Mouse (Mus musculus) CH12.LX (cell line): ENCODE measurements around the gene Il6ra. TPM values are rescaled to one million over a fixed set of nuclear protein-coding genes. Genes with fewer than 3 reads are reported as not detected.

ENCODE experiments used
- DNase-seq: peaks from one replicate; pipeline ENCODE4 v3.0.0-alpha.2; 2013; ENCODE audit errors: extremely low read depth
- H3K27ac ChIP-seq: 2 replicates; pipeline ENCODE4 v1.5.1; 2012; ENCODE audit warnings: low read depth, mild to moderate bottlenecking, control low read depth, moderate library complexity; ENCODE audit not compliant: insufficient read depth
- H3K27me3 ChIP-seq: replicated peaks from 2 replicates; pipeline ENCODE3; 2012; ENCODE audit warnings: inconsistent platforms
- H3K36me3 ChIP-seq, 2 experiments: replicated peaks in 1 of 2; 2 replicates each; pipeline versions ENCODE3 to v1.6.1; 2012; ENCODE audit warnings: inconsistent platforms in 1 of 2, low read length in 1 of 2, mild to moderate bottlenecking in 1 of 2, mixed read lengths in 1 of 2, moderate library complexity in 1 of 2; ENCODE audit not compliant: control insufficient read depth in 1 of 2, insufficient read depth in 1 of 2
- H3K4me1 ChIP-seq, 2 experiments: 2 replicates each; pipeline ENCODE4 v1.6.1; 2012; ENCODE audit warnings: inconsistent platforms in 1 of 2, moderate library complexity in 1 of 2; ENCODE audit not compliant: insufficient read depth in 2 of 2, control insufficient read depth in 1 of 2
- H3K4me2 ChIP-seq: 2 replicates; pipeline ENCODE4 v1.6.1; 2012; ENCODE audit warnings: low read depth, mild to moderate bottlenecking, control low read depth; ENCODE audit not compliant: poor library complexity, insufficient read depth, severe bottlenecking
- H3K4me3 ChIP-seq, 3 experiments: fragments of 150-350 bp in 1 of 3; sonication (generic) in 1 of 3; replicated peaks in 1 of 3; 2 replicates each; pipeline versions ENCODE3 to v1.5.1; 2011 to 2012; ENCODE audit warnings: low read depth in 2 of 3, low read length in 2 of 3, mild to moderate bottlenecking in 2 of 3, moderate library complexity in 2 of 3, control low read depth in 1 of 3, improper control_type of control experiment in 1 of 3, inconsistent platforms in 1 of 3, mixed read lengths in 1 of 3; ENCODE audit not compliant: poor library complexity in 1 of 3
- H3K79me2 ChIP-seq: replicated peaks from 2 replicates; pipeline ENCODE4 v1.6.1; 2012; ENCODE audit warnings: mild to moderate bottlenecking, moderate library complexity; ENCODE audit not compliant: control insufficient read depth, poor library complexity, insufficient read depth, severe bottlenecking; ENCODE audit errors: extremely low read depth
- H3K9ac ChIP-seq: 2 replicates; pipeline ENCODE4 v1.6.1; 2012; ENCODE audit warnings: low read depth, mild to moderate bottlenecking, control low read depth, moderate library complexity; ENCODE audit not compliant: insufficient read depth
- H3K9me3 ChIP-seq: replicated peaks from 2 replicates; pipeline ENCODE3; 2012; ENCODE audit warnings: low read length, inconsistent platforms, mixed read lengths
- CTCF ChIP-seq, 2 experiments: IDR thresholded peaks in 1 of 2; conservative IDR thresholded peaks in 1 of 2; 2 replicates each; pipeline ENCODE4 v1.5.1; 2011 to 2012; ENCODE audit warnings: low read depth in 2 of 2, low read length in 2 of 2, improper control_type of control experiment in 1 of 2, inconsistent platforms in 1 of 2, mild to moderate bottlenecking in 1 of 2, moderate library complexity in 1 of 2
- JUN ChIP-seq: IDR thresholded peaks from 2 replicates; pipeline ENCODE4 v1.6.1; 2011; ENCODE audit warnings: low read depth, mild to moderate bottlenecking, low read length, improper control_type of control experiment, moderate library complexity; ENCODE audit not compliant: insufficient read depth
- JUND ChIP-seq: conservative IDR thresholded peaks from 2 replicates; pipeline ENCODE4 v1.6.1; 2011; ENCODE audit warnings: low read depth, low read length, improper control_type of control experiment
- MAX ChIP-seq: IDR thresholded peaks from 2 replicates; pipeline ENCODE4 v1.6.1; 2011; ENCODE audit warnings: low read length, improper control_type of control experiment
- MAZ ChIP-seq: IDR thresholded peaks from 2 replicates; pipeline ENCODE4 v1.6.1; 2012; ENCODE audit warnings: low read depth, mild to moderate bottlenecking, inconsistent platforms, low read length, improper control_type of control experiment, moderate library complexity
- MEF2A ChIP-seq: IDR thresholded peaks from 2 replicates; pipeline ENCODE4 v1.6.1; 2014; ENCODE audit warnings: low read depth, mild to moderate bottlenecking, inconsistent platforms, low read length, improper control_type of control experiment, borderline replicate concordance
- NELFE ChIP-seq: IDR thresholded peaks from 2 replicates; pipeline ENCODE4 v1.6.1; 2011; ENCODE audit warnings: low read depth, low read length, improper control_type of control experiment
- RAD21 ChIP-seq: IDR thresholded peaks from 2 replicates; pipeline ENCODE4 v1.6.1; 2011; ENCODE audit warnings: low read depth, mild to moderate bottlenecking, low read length, improper control_type of control experiment, moderate library complexity
- UBTF ChIP-seq: IDR thresholded peaks from 2 replicates; pipeline ENCODE4 v1.6.1; 2012; ENCODE audit warnings: low read depth, mild to moderate bottlenecking, inconsistent platforms, low read length, improper control_type of control experiment, moderate library complexity
- dilution Hi-C: fragments of 300-500 bp; cut with MboI; formaldehyde crosslinking; loops from 2 replicates; pipeline ENCODE4 v1.14.3; 2020; ENCODE audit warnings: low sequenced_read_pairs; ENCODE audit not compliant: extremely low pct_unique_long_range_greater_than_20kb, extremely low pct_ligation_motif_present
- in situ Hi-C: fragments of 300-500 bp; cut with MboI; formaldehyde crosslinking; loops from 3 replicates; pipeline ENCODE4 v1.14.3; 2019; ENCODE audit warnings: low sequenced_read_pairs, low pct_ligation_motif_present, low pct_unique_long_range_greater_than_20kb, mixed read lengths
- polyA plus RNA-seq: library from polyadenylated mRNA; unstranded; fragments of >175 nt; gene quantifications from 2 replicates; pipeline ENCODE4 v1.2.1, GENCODE M21; 2012; ENCODE audit warnings: low read depth; ENCODE audit not compliant: insufficient read length
- total RNA-seq, 2 experiments: library from RNA; depleted of rRNA; stranded (reverse); fragments of 300-350 nt in 1 of 2; fragments of >200 nt in 1 of 2; gene quantifications; 2 replicates each; pipeline ENCODE4 v1.2.3; 2012 to 2014

Il6ra gene
- total and polyA plus RNA-seq, 3 experiments, result 1.4 to 4.8 (median 1.6) TPM

DNA sequence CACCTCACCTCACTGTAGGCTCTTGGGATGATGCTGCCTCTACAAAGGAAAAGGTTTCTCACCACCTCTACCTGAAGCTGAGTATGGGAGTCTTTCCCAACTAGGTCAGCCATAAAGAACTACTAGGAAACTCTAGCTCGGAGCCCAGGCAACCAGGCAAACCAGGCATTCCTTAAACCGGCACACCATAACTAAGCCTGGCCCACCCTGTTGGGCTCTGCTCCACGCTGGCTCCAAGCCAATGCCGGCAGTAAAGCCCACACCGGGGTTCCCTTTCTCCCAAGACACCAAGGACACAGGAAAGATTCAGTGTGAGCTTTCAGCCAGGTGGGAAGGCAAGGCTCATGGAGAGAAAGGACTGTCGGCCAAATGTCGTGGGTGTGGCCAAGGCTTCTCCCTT lies 44.6 kb downstream of the Il6ra start:
- H3K27me3 ChIP-seq, result peaks cover 2% of the 10 kb centered on the region
- H3K9me3 ChIP-seq, result peaks cover 7% of the 10 kb centered on the region
- TF ChIP-seq JUN, result no peak
- peaks cover 9 to 57% of the 10 kb centered on the region in 2 experiments; a peak in 3 of 4 replicates for H3K4me1 ChIP-seq
- no peak overlapping the region for H3K4me2 ChIP-seq
- no peak overlapping the region for H3K4me3 ChIP-seq
- in situ Hi-C loops, result no loop called here
- no peak for DNase-seq
- H3K79me2 ChIP-seq, result no peaks in the 10 kb centered on the region
- H3K9ac ChIP-seq, result no peak overlapping the region
- peaks cover 0 to 2% of the 10 kb centered on the region in 2 experiments for H3K36me3 ChIP-seq
- H3K27ac ChIP-seq, result no peak overlapping the region
- dilution Hi-C loops, result no loop called here

- dilution Hi-C loops, result no loop called here
These were observed 45.3 kb downstream of the Il6ra start for GRCm38 (mm10) chr3:89867651-89868050.

DNA sequence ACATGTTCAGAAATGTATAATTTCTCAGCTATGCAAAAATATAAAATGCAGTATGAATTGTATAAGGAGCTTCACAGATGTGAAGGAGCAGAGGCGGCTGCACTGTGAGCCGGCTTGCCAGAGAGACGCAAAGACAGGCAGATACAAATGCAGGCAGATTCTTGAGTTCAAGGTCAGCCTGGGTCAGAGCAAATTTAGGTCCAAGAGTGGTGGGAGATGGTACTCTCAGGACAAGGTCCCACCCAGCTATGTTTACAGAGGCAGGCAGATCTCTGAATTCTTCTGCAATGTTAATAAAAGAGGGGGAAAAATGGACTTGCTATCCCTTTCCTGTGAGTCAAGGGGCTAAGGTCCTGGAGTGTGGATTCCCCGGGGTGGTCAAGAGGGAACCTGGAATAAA lies 47.2 kb downstream of the Il6ra start:
- H3K9ac ChIP-seq, result no peak overlapping the region
- no peak overlapping the region for H3K4me2 ChIP-seq
- H3K36me3 ChIP-seq, result no peaks in the 10 kb centered on the region
- dilution Hi-C loops (no loop called here), in situ Hi-C loops (no loop called here)
- TF ChIP-seq MEF2A (no peak), MAX (no peak)
- no peaks in the 10 kb centered on the region for H3K9me3 ChIP-seq
- no peak overlapping the region for H3K27ac ChIP-seq
- H3K27me3 ChIP-seq, result peaks cover 2% of the 10 kb centered on the region
- peaks cover 18 to 63% of the 10 kb centered on the region in 2 experiments for H3K4me1 ChIP-seq
- DNase-seq, result no peak
- no peak overlapping the region for H3K4me3 ChIP-seq
- H3K79me2 ChIP-seq, result no peaks in the 10 kb centered on the region

More at GRCm38 (mm10) chr3:89867651-89868050, 45.3 kb downstream of the Il6ra start:
- H3K27me3 ChIP-seq, result peaks cover 2% of the 10 kb centered on the region
- H3K9ac ChIP-seq, result no peak overlapping the region
- H3K36me3 ChIP-seq, result no peaks in the 10 kb centered on the region
- H3K27ac ChIP-seq, result no peak overlapping the region
- TF ChIP-seq MAZ (no peak), RAD21 (no peak), UBTF (no peak), CTCF (conservative IDR thresholded peaks at IDR 0.05 in 1 of 2, IDR thresholded peaks at IDR 0.05 in 1 of 2; ENCODE audit: low read depth in 2 of 2, low read length in 2 of 2) (no peak), MAX (no peak), JUND (no peak), NELFE (no peak)
- no peak for DNase-seq
- in situ Hi-C loops, result no loop called here
- H3K4me3 ChIP-seq, result no peak overlapping the region
- no peaks in the 10 kb centered on the region for H3K79me2 ChIP-seq
- peaks cover under 1% of the 10 kb centered on the region for H3K9me3 ChIP-seq
- peaks cover 9 to 58% of the 10 kb centered on the region in 2 experiments; a peak in 3 of 4 replicates for H3K4me1 ChIP-seq
- H3K4me2 ChIP-seq, result no peak overlapping the region
